Mouse (Mus musculus) ES-E14 (cell line): ENCODE data around the gene Gkn2. TPM values are rescaled to one million over a fixed set of nuclear protein-coding genes. Genes with fewer than 3 reads are reported as not detected.

Experiments used
- DNase-seq: peaks from one replicate; pipeline ENCODE4 v3.0.0-alpha.2; 2013; ENCODE audit warnings: low read depth, low spot score
- H3K27ac ChIP-seq: 2 replicates; pipeline ENCODE4 v1.5.1; 2012; ENCODE audit warnings: low read depth, mild to moderate bottlenecking, low read length, moderate library complexity, mixed read lengths; ENCODE audit not compliant: poor library complexity, insufficient read depth, severe bottlenecking
- H3K36me3 ChIP-seq: 2 replicates; pipeline ENCODE4 v1.6.1; 2012; ENCODE audit warnings: mild to moderate bottlenecking, low read length, moderate library complexity, mixed read lengths; ENCODE audit not compliant: control insufficient read depth, poor library complexity, insufficient read depth, severe bottlenecking
- H3K4me1 ChIP-seq, 2 experiments: fragments of 150-350 bp in 1 of 2; sonication (generic) in 1 of 2; 2 replicates each; pipeline ENCODE4 v1.6.1; 2012; ENCODE audit warnings: low read length in 2 of 2, mild to moderate bottlenecking in 1 of 2, mixed read lengths in 1 of 2; ENCODE audit not compliant: control insufficient read depth in 2 of 2, insufficient read depth in 2 of 2, poor library complexity in 1 of 2
- H3K4me3 ChIP-seq, 2 experiments: fragments of 150-350 bp in 1 of 2; sonication (generic) in 1 of 2; 2 replicates each; pipeline ENCODE4 v1.5.1; 2012; ENCODE audit warnings: low read length in 2 of 2, low read depth in 1 of 2, mild to moderate bottlenecking in 1 of 2, mixed read lengths in 1 of 2; ENCODE audit not compliant: insufficient read depth in 1 of 2, poor library complexity in 1 of 2, severe bottlenecking in 1 of 2
- H3K9ac ChIP-seq: 2 replicates; pipeline ENCODE4 v1.6.1; 2012; ENCODE audit warnings: low read depth, mild to moderate bottlenecking, low read length, mixed read lengths; ENCODE audit not compliant: poor library complexity, insufficient read depth, severe bottlenecking
- H3K9me3 ChIP-seq: fragments of 150-350 bp; sonication (generic); 2 replicates; pipeline ENCODE4 v1.6.1; 2012; ENCODE audit warnings: low read depth, mild to moderate bottlenecking, low read length; ENCODE audit not compliant: control insufficient read depth, insufficient read depth
- CHD2 ChIP-seq: IDR thresholded peaks from 2 replicates; pipeline ENCODE4 v1.6.1; 2014; ENCODE audit warnings: mild to moderate bottlenecking, low read depth, low read length, inconsistent platforms
- HCFC1 ChIP-seq: IDR thresholded peaks from 2 replicates; pipeline ENCODE4 v1.6.1; 2012; ENCODE audit warnings: low read length, inconsistent platforms, borderline replicate concordance; ENCODE audit not compliant: insufficient read depth
- MAFK ChIP-seq: IDR thresholded peaks from 2 replicates; pipeline ENCODE4 v1.6.1; 2014; ENCODE audit warnings: mild to moderate bottlenecking, low read depth, low read length, inconsistent platforms; ENCODE audit not compliant: insufficient read depth
- ZC3H11A ChIP-seq: IDR thresholded peaks from 2 replicates; pipeline ENCODE4 v1.6.1; 2012; ENCODE audit warnings: low read depth, mild to moderate bottlenecking, inconsistent platforms, low read length, borderline replicate concordance
- ZNF384 ChIP-seq: IDR thresholded peaks from 2 replicates; pipeline ENCODE4 v1.6.1; 2012; ENCODE audit warnings: low read depth, low read length, inconsistent platforms
- in situ Hi-C, 2 experiments: fragments of 600-800 bp; cut with MboI; formaldehyde crosslinking; loops; one replicate each; pipeline ENCODE4 v1.15.1; 2025; ENCODE audit warnings: low sequenced_read_pairs in 2 of 2, inconsistent platforms in 1 of 2; ENCODE audit not compliant: unreplicated experiment in 2 of 2
- total RNA-seq: library from RNA; depleted of rRNA; stranded (reverse); fragments of 300-350 nt; gene quantifications from 2 replicates; pipeline ENCODE4 v1.2.3, GENCODE M21; 2012; rRNA removed

The Gkn2 gene
- total RNA-seq, 1 experiment = not detected

- in situ Hi-C loops = no loop called here
- no peak overlapping the region for H3K27ac ChIP-seq
These were observed 53.8 kb downstream of the Gkn2 start for GRCm38 (mm10) chr6:87426954-87427353.

GRCm38 (mm10) chr6:87427616-87428015 is 54.5 kb downstream of the Gkn2 start:
- no peak overlapping the region for H3K9ac ChIP-seq
- in situ Hi-C loops = no loop called here
- no peak overlapping the region for H3K27ac ChIP-seq
- H3K9me3 ChIP-seq = no peaks in the 10 kb centered on the region
- no peak for TF ChIP-seq CHD2
- no peak for TF ChIP-seq HCFC1
- TF ChIP-seq MAFK = no peak
- no peak for TF ChIP-seq ZC3H11A
- TF ChIP-seq ZNF384 = no peak
- no peaks in the 10 kb centered on the region for H3K4me1 ChIP-seq
- no peak overlapping the region for H3K4me3 ChIP-seq
- no peak for DNase-seq
- no peaks in the 10 kb centered on the region for H3K36me3 ChIP-seq

More at GRCm38 (mm10) chr6:87426954-87427353, 53.8 kb downstream of the Gkn2 start:
- no peak for DNase-seq
- no peak for TF ChIP-seq MAFK
- TF ChIP-seq ZC3H11A = no peak
- TF ChIP-seq CHD2 = no peak
- TF ChIP-seq ZNF384 = no peak
- no peak for TF ChIP-seq HCFC1
- Histone ChIP-seq H3K4me3 (no peak overlapping the region), H3K4me1 (no peaks in the 10 kb centered on the region), H3K9me3 (no peaks in the 10 kb centered on the region), H3K36me3 (no peaks in the 10 kb centered on the region), H3K9ac (no peak overlapping the region)

DNA sequence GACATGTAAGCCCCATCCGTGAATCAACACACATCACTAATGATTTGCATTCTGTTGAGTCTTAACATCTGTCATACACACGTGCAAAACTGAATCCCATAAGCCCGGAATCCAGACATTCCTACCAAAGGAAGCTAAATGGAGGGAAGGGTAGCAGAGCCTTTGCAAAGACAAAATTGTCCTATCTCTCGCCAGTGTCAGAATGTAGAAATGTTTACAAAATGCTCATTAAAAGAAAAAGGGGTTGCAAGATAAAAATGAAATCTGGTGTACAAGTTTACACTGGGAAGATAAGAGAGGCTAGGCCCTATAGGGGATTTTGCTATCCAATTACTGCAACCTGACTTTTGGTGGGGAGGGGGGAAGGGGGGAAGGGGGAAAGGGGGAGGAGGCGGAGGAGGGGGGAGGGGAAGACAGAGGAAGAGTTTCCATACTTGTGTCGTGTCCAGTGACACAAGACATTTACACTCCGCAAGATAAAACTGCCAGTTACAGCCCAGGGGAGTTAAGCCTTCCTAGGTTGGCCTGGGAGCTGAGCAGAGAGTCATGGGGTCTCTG is 55.4 kb downstream of the Gkn2 start, which contains the start of gene Bmp10:
Gene Bmp10, plus strand, starts transcription at position 508 of the 558 bp plus-strand sequence.
- no peaks in the 10 kb centered on the region for H3K9me3 ChIP-seq
- no peak for DNase-seq
- in situ Hi-C loops = no loop called here
- no peak within 1 kb of the TSS for H3K27ac ChIP-seq
- no peaks in the 10 kb centered on the region for H3K4me1 ChIP-seq
- no peak within 1 kb of the TSS for H3K9ac ChIP-seq
- no peak within 1 kb of the TSS for H3K4me3 ChIP-seq
- no peaks in the 10 kb centered on the region for H3K36me3 ChIP-seq
- TF ChIP-seq HCFC1 (no peak), MAFK (no peak), CHD2 (no peak), ZC3H11A (no peak), ZNF384 (no peak)

Other genes starting within 250 kb of the Gkn2 start
- 2.0 and 2.5 TPM in 2 replicates for gene Antxr1, start 37.5 kb upstream of the Gkn2 start, total RNA-seq
- gene Gkn1, start 22.4 kb upstream of the Gkn2 start, total RNA-seq = not detected in 2 replicates
- gene Gkn3, start 15.6 kb downstream of the Gkn2 start, total RNA-seq = not detected in 2 replicates
- gene Bmp10, start 55.6 kb downstream of the Gkn2 start, total RNA-seq = not detected in 2 replicates
- 0.11 and 0.13 TPM in 2 replicates for gene Arhgap25, start 159.9 kb downstream of the Gkn2 start, total RNA-seq
- 0.36 and 0.58 TPM in 2 replicates for gene Prokr1, start 217.4 kb downstream of the Gkn2 start, total RNA-seq